Mouse (Mus musculus) CD4-positive naive resting alpha-beta T cell, adult 57 days (primary cell): ENCODE results near the gene Mup13. TPM values are rescaled to one million over a fixed set of nuclear protein-coding genes. Genes with fewer than 3 reads are reported as not detected.

ENCODE experiments used
- total RNA-seq: library from RNA; stranded (reverse); gene quantifications from one replicate; pipeline ENCODE4 v1.2.4, GENCODE M21; 2023

The Mup13 gene
- not detected for total RNA-seq

DNA sequence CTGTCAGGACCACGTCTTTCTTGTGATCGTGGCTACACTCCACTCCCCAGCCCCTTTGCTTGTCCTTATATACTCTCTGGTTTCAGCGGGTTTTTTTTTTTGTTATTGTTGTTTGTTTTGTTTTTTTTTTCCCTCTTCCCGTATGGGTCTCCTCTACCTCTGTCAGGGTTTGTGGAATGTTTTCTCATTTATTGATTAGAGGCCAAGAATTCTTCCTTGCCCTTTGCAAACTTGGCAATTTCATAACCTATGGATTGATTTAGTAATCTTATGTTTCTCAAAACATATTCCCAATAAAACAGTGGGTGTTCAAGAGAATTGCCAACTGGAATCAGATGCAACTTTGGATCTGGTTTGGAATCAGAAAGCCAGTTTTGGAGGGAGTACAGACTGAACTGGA is at the start of gene Mup13:
Gene Mup13, minus strand, starts transcription at position 101 of the 400 bp plus-strand sequence.

Other genes with a start within 250 kb of the Mup13 start
- not detected for gene Mup14, start 75.7 kb upstream of the Mup13 start, total RNA-seq
- not detected for gene Mup15, start 211.5 kb upstream of the Mup13 start, total RNA-seq